Mouse (Mus musculus) MEL (cell line): ENCODE measurements around the gene Mcur1.

Experiments
- CHD2 ChIP-seq: IDR thresholded peaks from 2 replicates; pipeline ENCODE4 v1.6.1; 2011; ENCODE audit warnings: low read length, improper control_type of control experiment
- E2F4 ChIP-seq: IDR thresholded peaks from 2 replicates; pipeline ENCODE4 v1.6.1; 2011; ENCODE audit warnings: low read depth, low read length, improper control_type of control experiment, borderline replicate concordance
- POLR2AphosphoS2 ChIP-seq: IDR thresholded peaks from 2 replicates; pipeline ENCODE4 v1.6.1; 2011; ENCODE audit warnings: low read length, improper control_type of control experiment

GRCm38 (mm10) chr13:43575431-43575830, 15.4 kb upstream of the Mcur1 start:
- TF ChIP-seq POLR2AphosphoS2 = no peak
- TF ChIP-seq E2F4 = no peak
- TF ChIP-seq CHD2 = no peak
